Mouse (Mus musculus): ENCODE results near the gene Arhgap42. TPM values are rescaled to one million over a fixed set of nuclear protein-coding genes. Genes with fewer than 3 reads are reported as not detected.
A peak's percentile ranks its signal among the peaks of the same experiment; 100 is the strongest.

The Arhgap42 gene
- total RNA-seq (2017), result 0.27 and 5.9 TPM in 2 replicates

DNA sequence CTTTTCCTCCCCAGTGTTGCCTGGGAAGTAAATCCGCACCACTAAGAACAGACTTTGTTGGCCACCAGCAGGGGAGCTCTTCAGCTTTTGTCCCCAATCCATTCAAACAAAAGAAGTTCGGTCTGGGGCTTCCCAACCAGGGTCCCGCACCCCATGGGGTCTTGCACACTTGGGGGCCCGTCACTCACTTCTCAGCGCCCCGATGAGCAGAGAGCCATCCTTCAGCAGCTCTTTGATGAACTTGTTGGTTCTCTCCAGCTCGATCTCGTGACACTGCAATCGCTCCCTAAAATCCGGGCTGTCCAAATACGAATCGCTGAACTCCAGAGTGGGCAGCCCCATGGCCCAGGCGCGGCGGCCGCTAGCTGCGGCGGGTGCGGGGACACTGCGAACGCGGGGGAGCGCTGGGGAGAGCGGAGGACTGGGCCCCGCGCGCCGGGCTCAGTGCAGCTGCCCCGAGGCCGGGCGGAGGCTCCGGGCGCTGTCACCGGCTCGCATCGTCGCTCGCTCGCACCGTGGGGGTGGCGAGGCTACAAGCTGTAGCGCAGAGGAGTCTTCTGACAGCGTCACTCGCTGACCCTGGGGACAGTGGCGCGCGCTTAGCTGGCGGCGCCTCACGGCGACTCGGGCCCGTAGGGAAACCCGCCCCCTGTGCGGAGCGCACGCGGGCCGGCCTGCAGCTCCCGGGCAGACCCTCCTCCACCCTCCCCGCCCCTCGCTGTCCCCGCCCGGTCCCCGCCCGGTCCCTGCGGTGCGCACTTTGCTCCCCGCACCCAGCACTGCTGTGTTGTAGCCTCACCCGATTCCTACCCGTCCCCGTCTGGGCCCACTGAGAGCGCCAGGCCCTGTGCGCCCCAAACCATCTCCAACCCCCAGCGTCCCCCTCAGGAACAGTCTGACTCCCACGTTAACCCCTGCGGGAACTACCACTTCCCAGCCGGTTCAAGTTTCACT, at the start of gene Arhgap42:
Gene Arhgap42, minus strand, starts transcription at position 664 of the 954 bp plus-strand sequence.
- ATAC-seq (replicated peaks; ENCODE audit: low read depth, poor library complexity, severe bottlenecking), result peak; percentile 78

DNA sequence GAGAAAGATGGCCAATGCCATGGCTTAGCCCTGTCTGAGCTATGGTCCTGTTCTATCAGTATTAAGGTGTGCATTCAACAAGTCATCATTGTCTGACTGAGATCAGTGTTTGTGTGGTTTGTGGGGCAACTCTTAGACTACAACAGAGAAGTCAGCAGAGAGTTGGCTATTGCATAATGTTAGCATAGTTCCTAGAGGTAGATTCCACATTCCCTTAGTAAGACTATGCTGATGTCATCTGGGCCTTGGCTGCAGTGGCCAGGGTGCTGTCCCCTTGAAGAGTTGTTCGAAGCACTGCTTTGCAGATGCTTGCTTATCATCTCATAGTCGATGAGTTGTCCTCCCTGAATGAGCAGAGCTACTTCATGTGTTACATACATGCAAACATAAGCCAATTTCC, 49.2 kb upstream of the Arhgap42 start:
- ATAC-seq (replicated peaks; ENCODE audit: low read depth, poor library complexity, severe bottlenecking), result no peak

DNA sequence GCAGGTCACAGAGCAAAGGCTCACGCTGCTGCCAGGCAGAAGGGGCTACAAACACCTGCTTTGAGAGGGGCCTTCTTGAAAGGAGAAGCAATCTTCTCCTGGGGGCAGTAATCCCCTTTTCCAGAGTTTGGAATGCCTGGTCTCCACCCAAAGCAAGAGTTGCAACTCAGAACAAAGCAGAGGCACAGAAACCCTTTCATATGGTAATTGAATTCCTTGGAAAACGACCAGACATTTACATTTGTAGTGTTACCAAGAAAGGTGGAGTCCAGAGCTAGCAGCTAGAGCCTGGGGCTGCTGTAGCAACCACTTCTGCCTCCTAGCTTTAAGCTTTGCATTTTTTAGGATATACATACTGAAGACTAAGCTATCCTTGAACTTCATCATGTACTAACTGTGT, 30.4 kb upstream of the Arhgap42 start:
- no peak for ATAC-seq (replicated peaks; ENCODE audit: low read depth, poor library complexity, severe bottlenecking)

DNA sequence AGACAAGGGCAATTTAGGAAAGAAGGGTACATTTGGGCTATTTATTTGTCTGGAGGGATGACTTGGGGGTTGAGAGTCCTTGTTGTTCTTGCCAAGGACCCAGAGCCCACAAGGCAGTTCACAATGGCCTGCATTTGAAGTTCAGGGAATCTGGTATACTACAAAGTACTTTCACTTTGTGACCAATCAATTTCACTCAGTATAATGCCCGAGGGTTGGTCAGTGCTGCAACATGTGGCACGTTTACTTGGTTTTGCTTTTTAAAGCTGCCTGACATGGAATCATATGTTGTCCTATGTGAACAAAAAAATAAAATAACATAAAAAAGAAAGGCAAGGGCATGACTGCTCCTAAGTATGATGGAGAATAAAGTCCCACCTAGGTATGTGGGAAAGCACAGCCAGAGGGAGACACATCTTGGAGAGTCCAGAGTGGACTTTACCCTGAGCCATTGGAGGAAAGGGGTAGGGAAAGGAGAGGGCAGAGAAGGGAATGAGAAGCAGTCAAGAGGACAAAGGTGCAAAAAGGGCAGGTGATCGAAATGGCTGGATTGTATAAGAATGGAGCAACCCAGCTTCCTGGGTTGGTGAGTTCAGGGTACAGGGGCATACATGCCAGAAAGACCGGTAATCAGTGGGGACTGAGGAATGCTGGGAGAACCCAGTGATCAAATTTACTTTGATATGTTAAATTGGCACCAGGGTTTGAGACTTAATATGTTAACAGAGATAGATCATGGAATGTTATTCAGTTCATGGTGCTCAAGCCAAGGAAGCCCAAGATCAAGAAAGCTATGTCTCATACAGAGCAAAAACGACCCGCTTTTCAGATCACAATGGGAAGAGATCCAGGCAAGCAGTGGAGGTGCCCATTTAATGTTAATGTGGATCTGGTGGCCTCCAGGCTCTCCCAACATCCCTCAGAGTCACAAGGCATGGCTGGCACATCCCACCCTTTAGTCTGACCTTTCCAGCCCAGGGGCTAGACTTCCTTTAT, 29.0 kb upstream of the Arhgap42 start:
- ATAC-seq (replicated peaks; ENCODE audit: low read depth, poor library complexity, severe bottlenecking), result no peak

DNA sequence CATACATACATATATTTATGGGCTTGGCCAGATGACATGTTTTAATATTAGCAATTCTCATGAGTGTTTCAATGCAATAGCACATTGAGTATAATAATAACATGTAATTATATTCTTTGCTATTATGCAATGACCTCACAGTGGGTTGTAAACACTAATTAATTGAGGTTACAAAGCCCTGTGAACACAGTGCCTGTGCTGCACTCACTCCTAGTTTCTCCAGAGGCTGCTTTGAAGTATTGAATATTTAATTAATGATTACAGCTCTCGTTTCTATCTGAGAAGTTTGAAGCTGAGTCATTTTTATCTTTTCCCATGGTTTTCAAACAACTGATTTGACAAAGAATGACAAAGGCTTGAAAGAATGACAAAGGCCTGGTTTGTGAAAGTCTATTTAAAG, 24.6 kb upstream of the Arhgap42 start:
- ATAC-seq (replicated peaks; ENCODE audit: low read depth, poor library complexity, severe bottlenecking), result no peak

DNA sequence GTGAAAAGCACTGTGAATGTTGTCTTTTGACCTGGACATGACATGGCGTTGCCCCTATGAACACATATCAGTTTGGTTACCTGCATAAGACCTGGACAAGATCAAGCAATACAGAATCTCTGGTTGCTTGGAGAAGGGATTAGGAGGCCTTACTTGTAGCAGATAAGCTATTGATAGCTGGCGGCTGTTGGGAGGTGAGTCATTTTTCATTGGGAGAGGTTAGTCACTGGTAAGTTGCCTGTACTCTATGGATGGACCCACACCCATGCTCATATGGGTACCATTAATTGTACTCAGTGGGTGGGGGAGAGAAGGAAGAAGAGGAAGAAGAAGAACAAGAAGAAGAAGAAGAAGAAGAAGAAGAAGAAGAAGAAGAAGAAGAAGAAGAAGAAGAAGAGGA, 23.6 kb upstream of the Arhgap42 start:
- ATAC-seq (replicated peaks; ENCODE audit: low read depth, poor library complexity, severe bottlenecking), result no peak

DNA sequence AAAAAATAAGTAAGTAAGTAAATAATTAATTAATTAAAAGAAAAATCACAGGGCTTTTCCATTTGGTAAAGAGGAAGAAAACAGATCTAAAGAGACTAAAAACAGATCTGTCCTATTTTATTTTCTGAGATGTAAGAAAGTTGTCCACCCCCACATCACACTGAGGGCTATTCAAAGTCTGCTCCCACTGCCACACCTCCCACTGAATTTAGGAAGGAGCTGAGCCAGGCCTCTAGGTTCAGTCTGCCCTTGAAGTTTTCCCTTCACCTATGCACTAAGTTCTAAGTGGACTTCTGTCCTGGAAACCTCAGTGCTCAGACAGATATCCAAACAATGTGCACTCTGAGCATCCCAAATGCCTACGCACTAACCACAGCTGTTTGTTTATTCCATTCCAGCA, 15.9 kb upstream of the Arhgap42 start:
- ATAC-seq (replicated peaks; ENCODE audit: low read depth, poor library complexity, severe bottlenecking), result no peak

DNA sequence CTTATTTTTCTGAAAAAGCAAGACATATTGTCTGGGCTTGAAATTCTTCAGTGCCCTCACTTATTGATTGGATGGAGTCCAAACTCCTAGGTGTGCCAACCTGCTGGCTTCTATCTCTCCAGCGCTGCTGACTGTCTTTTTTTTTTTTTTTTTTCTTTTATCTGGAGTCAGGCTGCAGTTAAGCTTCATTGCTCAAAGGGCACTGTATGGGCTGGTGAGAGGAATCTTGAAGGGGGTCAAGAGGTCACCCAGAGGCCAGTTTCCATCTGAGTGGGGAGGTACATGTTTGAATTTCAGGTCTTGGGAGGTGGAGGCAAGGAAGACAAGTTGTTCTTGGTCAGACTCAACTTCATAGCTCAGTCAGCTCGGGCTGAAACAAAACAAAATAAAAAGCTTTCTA, 9.6 kb upstream of the Arhgap42 start:
- no peak for ATAC-seq (replicated peaks; ENCODE audit: low read depth, poor library complexity, severe bottlenecking)

DNA sequence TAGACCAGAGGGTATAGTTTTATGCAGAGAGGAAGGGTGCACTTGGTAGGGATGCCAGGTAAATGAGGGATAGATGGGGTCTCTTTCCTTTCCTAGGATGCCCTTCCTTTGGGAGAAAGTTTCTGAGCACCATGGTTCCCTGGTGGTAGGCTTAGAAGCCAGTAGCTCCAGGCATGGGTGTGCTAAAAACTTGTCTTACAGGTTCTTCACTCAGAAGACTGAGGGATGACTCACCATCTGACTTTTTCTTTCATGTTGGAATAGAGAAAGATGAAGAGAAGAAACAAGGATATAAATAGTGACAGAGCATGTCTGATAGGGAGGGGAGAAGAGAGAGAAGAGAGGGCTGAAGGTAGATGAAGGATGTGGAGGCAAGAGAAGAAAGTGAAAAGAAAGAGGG, 7.1 kb upstream of the Arhgap42 start:
- ATAC-seq (replicated peaks; ENCODE audit: low read depth, poor library complexity, severe bottlenecking), result no peak

DNA sequence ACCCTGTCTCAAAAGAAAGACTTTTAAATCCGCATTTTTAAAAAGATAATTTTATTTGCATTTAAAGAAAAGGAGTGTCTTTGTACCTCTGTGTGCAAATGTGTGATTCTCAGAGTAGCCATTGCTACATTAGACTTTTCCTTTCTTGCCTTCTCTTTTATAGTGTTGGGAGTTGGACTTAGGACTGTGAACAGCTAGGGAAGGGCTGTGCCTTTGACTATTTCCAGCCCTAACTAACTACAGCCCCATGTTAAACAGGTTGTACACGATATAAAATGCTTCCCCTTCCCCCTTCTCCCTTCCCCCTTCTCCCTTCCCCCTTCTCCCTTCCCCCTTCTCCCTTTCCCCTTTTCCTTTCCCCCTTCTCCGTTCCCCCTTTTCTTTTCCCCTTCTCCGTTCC, 4.9 kb upstream of the Arhgap42 start:
- ATAC-seq (replicated peaks; ENCODE audit: low read depth, poor library complexity, severe bottlenecking), result no peak

DNA sequence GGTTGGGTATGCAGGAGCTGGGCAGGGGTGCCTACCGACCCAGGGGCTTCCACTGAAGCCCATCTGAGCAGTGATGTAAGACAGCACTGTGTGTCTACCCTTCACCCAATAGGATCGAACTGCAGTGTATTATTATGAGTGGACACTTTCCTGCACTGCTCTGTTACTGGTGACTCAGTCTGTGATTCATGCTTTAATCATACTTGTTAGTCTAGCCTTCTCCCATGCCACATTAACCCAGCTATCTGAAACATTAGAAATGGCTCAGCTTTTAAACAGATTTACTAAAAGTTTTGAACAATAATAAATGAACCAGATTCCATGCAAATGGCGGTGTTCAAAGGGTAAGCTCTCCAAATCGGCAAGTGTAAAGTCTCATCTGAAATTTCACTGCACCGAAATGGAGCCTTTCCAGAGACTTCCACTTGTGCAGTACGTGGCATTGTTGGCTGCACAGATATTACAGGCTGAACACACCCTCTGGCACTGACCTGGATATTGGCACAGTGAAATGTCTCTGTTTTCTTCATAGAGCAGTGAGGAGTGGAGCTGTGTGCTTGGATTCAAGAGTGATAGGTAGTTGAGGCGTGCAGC, 2.4 kb upstream of the Arhgap42 start:
- ATAC-seq (replicated peaks; ENCODE audit: low read depth, poor library complexity, severe bottlenecking), result no peak

DNA sequence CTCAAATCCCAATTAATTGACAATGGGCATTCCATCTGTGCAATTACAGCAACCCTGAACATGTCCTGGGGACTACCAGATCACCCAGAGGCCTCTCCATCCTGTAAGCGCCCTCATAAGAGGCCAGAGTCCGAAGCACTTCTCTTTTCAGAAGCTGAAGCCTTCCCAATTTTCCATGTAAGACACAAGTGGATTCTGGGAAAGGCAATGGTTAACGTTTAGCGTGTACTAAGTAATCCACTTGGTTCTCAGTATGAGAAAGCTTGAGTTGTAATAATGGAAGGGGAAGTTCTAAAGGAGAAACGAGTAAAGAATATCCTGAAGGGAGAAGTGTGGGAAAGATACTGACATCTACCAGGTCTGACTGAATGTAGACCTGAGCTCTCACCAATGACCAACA, 1.4 kb downstream of the Arhgap42 start:
- no peak for ATAC-seq (replicated peaks; ENCODE audit: low read depth, poor library complexity, severe bottlenecking)

DNA sequence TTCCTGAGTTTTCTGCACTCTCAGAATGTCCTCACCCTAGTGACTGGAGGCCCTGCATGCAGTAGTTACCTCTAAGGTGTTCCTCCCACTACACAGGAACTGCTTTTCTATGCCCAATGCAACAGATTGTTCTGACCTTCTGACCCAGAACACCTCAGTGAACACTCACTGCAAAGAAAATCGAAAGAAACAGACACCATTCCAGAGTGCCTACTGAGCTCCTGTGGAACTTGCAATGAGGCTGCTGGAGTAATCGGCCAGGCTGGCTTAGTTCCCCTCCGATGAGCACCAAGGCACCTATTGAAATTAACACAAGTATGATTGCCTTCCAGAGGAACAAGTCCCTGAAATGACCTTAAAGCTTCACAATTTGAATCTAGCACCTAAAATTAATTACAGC, 9.2 kb downstream of the Arhgap42 start:
- ATAC-seq (replicated peaks; ENCODE audit: low read depth, poor library complexity, severe bottlenecking), result no peak

DNA sequence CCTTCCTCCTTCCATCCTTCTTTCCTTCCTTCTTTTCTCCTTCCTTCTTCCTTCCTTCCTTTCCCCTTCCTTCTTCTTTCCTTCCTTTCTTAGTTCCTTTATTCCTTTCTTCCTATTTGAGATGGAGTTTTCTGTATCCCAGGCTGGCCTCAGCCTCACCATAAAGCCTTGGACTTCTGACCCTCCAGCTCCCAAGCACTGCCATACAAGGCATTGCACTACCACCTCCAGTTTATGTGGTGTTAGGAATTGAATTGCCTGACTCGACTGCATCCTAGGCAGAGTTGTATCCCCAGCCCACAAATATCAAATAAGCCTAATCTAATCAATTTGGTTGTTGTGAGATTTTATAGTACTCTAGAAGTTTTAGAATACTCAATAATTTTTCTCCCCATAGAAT, 14.1 kb downstream of the Arhgap42 start:
- no peak for ATAC-seq (replicated peaks; ENCODE audit: low read depth, poor library complexity, severe bottlenecking)

DNA sequence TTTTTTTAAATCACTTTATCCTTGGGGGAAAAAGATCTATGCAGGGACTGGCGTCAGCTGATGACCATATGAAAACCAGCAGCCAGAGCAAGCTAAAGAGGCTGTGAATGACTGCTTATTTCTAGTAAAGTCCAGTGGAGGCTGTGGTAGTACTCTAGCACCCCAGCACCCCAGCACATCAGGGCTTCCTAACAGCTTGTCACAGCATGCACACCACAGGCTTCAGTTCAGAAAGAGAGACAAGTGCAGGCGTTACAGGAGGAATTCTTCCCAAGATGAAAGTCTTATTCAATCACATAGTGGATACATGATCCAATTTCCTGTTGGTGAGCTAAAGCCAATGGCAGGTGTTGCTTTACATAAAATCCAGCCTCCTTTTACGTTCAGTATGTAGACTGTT, 15.5 kb downstream of the Arhgap42 start:
- ATAC-seq (replicated peaks; ENCODE audit: low read depth, poor library complexity, severe bottlenecking), result no peak

DNA sequence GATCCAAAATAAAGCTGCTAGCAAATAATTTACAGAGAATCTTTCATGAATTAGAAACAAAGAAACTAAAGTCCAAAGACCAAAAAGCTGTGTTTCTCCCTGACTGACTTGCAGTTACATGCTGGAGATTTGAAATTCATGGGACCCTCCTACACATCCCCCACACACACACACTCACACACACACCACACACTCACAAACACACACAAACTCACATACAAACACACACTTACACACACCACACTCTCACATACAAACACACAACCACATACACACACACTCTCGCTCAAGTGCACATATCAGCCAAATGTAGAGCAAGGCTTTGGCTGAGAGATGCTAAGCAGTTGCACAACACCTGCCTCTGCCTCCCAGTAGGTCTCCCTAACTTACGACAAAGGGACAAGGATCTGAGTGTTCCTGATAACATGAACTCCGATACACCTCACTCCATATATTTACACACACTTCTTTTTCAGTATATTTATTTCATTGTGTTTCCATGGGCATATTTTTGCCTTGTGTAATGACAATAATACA, 16.9 kb downstream of the Arhgap42 start:
- no peak for ATAC-seq (replicated peaks; ENCODE audit: low read depth, poor library complexity, severe bottlenecking)

DNA sequence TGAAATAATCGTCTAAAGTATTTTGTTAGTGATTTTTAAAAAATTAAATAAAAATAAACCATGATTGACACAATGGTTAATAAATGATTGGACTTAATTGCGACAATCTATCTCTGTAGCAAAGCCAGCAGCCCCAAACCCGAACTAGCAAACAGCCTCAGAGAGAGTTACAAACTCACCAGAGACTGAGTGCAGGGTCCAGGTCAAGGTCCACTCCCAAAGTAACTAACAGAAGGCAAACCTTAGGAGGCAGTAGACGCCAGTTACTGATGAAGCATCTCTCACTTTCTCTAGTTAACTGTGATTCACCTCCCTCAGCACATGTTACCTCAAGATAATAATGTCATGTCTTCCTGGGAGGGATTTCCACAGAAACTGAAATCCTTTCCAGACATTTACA, 17.7 kb downstream of the Arhgap42 start:
- no peak for ATAC-seq (replicated peaks; ENCODE audit: low read depth, poor library complexity, severe bottlenecking)

DNA sequence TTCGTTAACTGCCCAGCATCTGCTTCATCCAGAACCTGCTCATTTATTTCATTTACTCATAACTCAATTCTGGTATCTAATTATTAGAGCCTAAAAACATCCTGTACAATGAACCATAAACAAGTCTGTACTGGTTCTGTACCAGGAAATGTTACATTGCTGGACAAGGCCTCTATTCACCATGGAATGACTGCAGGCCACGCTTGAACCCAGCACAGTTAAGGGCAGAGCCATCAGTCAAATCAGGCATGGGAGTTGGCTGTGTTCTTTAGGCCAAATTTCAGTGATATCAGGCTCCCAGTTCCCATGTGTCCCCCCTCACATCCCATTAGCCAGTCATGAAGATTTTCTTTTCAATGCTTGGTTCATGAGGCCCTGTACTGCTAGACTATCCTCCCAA, 20.6 kb downstream of the Arhgap42 start:
- no peak for ATAC-seq (replicated peaks; ENCODE audit: low read depth, poor library complexity, severe bottlenecking)

DNA sequence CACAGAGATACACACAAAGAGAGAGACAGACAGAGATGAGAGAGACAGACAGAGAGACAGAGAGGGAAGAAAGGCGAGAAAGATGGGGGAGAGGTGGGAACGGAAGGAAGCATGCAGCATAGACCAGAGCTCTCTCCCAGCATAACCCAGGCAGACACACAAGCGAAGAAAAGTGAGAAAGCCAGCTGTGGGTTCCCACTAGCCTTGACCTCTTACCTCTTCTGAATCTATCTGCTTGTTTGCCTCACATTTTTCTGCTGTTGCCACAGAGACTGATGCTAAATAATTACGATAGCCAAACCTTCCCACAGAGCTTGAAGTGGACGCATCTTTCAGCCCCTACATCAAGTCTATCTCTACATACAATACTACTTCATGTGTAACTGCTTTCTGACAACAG, 24.1 kb downstream of the Arhgap42 start:
- no peak for ATAC-seq (replicated peaks; ENCODE audit: low read depth, poor library complexity, severe bottlenecking)

DNA sequence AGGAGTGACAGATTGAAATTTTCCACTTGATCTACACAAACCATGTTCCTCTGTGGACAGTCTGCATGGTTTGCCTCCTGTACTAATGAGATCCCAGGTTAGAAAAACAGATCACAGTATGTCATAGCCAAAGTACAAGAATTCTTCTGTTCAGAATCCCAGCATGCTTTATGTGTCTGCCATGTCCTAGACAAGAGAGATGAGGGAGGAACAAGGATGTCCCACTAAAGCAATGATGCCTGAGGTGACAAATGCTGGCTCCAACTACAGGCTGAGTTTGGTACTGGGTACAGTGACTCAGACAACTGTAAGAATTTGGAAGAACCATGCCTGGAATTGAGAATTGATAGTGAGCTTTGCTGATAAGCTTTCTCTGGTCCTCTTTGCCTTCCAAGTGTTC, 24.6 kb downstream of the Arhgap42 start:
- no peak for ATAC-seq (replicated peaks; ENCODE audit: low read depth, poor library complexity, severe bottlenecking)

All from common myeloid progenitor, adult 5-6 weeks (primary cell).